Mouse (Mus musculus) heart, embryonic 16.5 days (tissue): ENCODE measurements at regions not wholly inside any gene's neighbourhood (a gene's known extent, or its start where the extent isn't known, plus 50 kb on each side); places are given as distances from the start of the nearest gene placed in this dataset.
A peak's percentile ranks its signal among the peaks of the same experiment; 100 is the strongest.

Source experiments
- ATAC-seq: fragments of 200-750 bp; cut with Nextera tagmentation; replicated peaks from 2 replicates; pipeline ENCODE4 v1.8.0; 2017; ENCODE audit warnings: moderate number of reproducible peaks; ENCODE audit not compliant: insufficient read depth, low FRiP score; ENCODE audit errors: extremely low read depth
- H3K27ac ChIP-seq: fragments of 300-500 bp; sonication (generic); 2 replicates; pipeline ENCODE4 v1.5.1; 2014; ENCODE audit warnings: mild to moderate bottlenecking, low read length, control low read depth, moderate library complexity
- H3K27me3 ChIP-seq: fragments of 300-500 bp; sonication (generic); 2 replicates; pipeline ENCODE4 v1.6.1; 2014; ENCODE audit warnings: low read length, mixed read lengths; ENCODE audit not compliant: control insufficient read depth, insufficient read depth
- H3K36me3 ChIP-seq: fragments of 300-500 bp; sonication (generic); 2 replicates; pipeline ENCODE4 v1.6.1; 2014; ENCODE audit not compliant: control insufficient read depth, insufficient read depth
- H3K4me1 ChIP-seq: fragments of 300-500 bp; sonication (generic); 2 replicates; pipeline ENCODE4 v1.6.1; 2014; ENCODE audit warnings: low read length, mixed read lengths; ENCODE audit not compliant: control insufficient read depth, insufficient read depth
- H3K4me2 ChIP-seq: fragments of 300-500 bp; sonication (generic); 2 replicates; pipeline ENCODE4 v1.6.1; 2014; ENCODE audit warnings: low read depth, mild to moderate bottlenecking, control low read depth, low read length
- H3K4me3 ChIP-seq: fragments of 300-500 bp; sonication (generic); 2 replicates; pipeline ENCODE4 v1.5.1; 2014; ENCODE audit warnings: mild to moderate bottlenecking, control low read depth, low read length
- H3K9ac ChIP-seq: fragments of 300-500 bp; sonication (generic); 2 replicates; pipeline ENCODE4 v1.6.1; 2014; ENCODE audit warnings: low read length, control low read depth
- H3K9me3 ChIP-seq: fragments of 300-500 bp; sonication (generic); replicated peaks from 2 replicates; pipeline ENCODE4 v1.6.1; 2016; ENCODE audit warnings: low read length; ENCODE audit not compliant: control insufficient read depth
- WGBS: fragments of 180-500 bp; shearing (Covaris S2); extraction: QIAGEN DNeasy Blood & Tissue Kit; methylation state at CpG from one replicate; pipeline ENCODE4 v1.1.7; 2014; 5-methylcytosine and 5-hydroxymethylcytosine counted together

GRCm38 (mm10) chr5:118351301-118351700, 106.3 kb downstream of the 2410131K14Rik start:
- no peaks in the 10 kb centered on the region for H3K36me3 ChIP-seq
- no peak for ATAC-seq
- H3K4me2 ChIP-seq, result no peak overlapping the region
- no peak overlapping the region for H3K9ac ChIP-seq
- peaks cover 15% of the 10 kb centered on the region for H3K4me1 ChIP-seq
- H3K4me3 ChIP-seq, result no peak overlapping the region
- no peaks in the 10 kb centered on the region for H3K9me3 ChIP-seq
- H3K27ac ChIP-seq, result no peak overlapping the region
- WGBS, result 44% methylated on average over 1 of the region's 1 CpGs
- no peaks in the 10 kb centered on the region for H3K27me3 ChIP-seq

- H3K4me1 ChIP-seq, result peaks cover 15% of the 10 kb centered on the region
- no peak for ATAC-seq
- WGBS, result 81% methylated on average over 4 of the region's 4 CpGs
Observed at GRCm38 (mm10) chr5:118352142-118352541, 107.1 kb downstream of the 2410131K14Rik start.

GRCm38 (mm10) chr5:118353061-118353460, 108.0 kb downstream of the 2410131K14Rik start:
- WGBS, result 33% methylated on average over 6 of the region's 6 CpGs
- Histone ChIP-seq H3K9me3 (no peaks in the 10 kb centered on the region), H3K4me3 (no peak overlapping the region), H3K9ac (no peak overlapping the region), H3K36me3 (no peaks in the 10 kb centered on the region), H3K4me1 (peaks cover 15% of the 10 kb centered on the region), H3K27ac (no peak overlapping the region), H3K27me3 (no peaks in the 10 kb centered on the region), H3K4me2 (no peak overlapping the region)
- no peak for ATAC-seq

More at GRCm38 (mm10) chr5:118352142-118352541, 107.1 kb downstream of the 2410131K14Rik start:
- H3K36me3 ChIP-seq, result no peaks in the 10 kb centered on the region
- H3K27ac ChIP-seq, result no peak overlapping the region
- H3K4me3 ChIP-seq, result no peak overlapping the region
- H3K27me3 ChIP-seq, result no peaks in the 10 kb centered on the region
- no peak overlapping the region for H3K9ac ChIP-seq
- no peaks in the 10 kb centered on the region for H3K9me3 ChIP-seq
- no peak overlapping the region for H3K4me2 ChIP-seq

- Histone ChIP-seq H3K4me3 (no peak overlapping the region), H3K27ac (no peak overlapping the region), H3K4me1 (peaks cover 15% of the 10 kb centered on the region), H3K36me3 (no peaks in the 10 kb centered on the region), H3K27me3 (no peaks in the 10 kb centered on the region), H3K9ac (no peak overlapping the region), H3K9me3 (no peaks in the 10 kb centered on the region), H3K4me2 (peak overlapping the region; percentile 32; the same call in 1 of the 2 replicates)
- 37% methylated on average over 9 of the region's 9 CpGs for WGBS
- no peak for ATAC-seq
Observed at GRCm38 (mm10) chr5:118353689-118354088, 108.7 kb downstream of the 2410131K14Rik start.

GRCm38 (mm10) chr5:118354127-118354526, 109.1 kb downstream of the 2410131K14Rik start:
- Histone ChIP-seq H3K4me1 (peaks cover 15% of the 10 kb centered on the region), H3K36me3 (no peaks in the 10 kb centered on the region), H3K4me3 (no peak overlapping the region), H3K27ac (no peak overlapping the region), H3K27me3 (no peaks in the 10 kb centered on the region), H3K9me3 (no peaks in the 10 kb centered on the region), H3K9ac (no peak overlapping the region), H3K4me2 (peak overlapping the region; percentile 32; the same call in 1 of the 2 replicates)
- WGBS, result 40% methylated on average over 5 of the region's 5 CpGs
- no peak for ATAC-seq

GRCm38 (mm10) chr5:118354871-118355270, 109.8 kb downstream of the 2410131K14Rik start:
- 43% methylated on average over 3 of the region's 3 CpGs for WGBS
- Histone ChIP-seq H3K9me3 (no peaks in the 10 kb centered on the region), H3K4me3 (no peak overlapping the region), H3K4me1 (peaks cover 15% of the 10 kb centered on the region), H3K27me3 (no peaks in the 10 kb centered on the region), H3K27ac (no peak overlapping the region), H3K4me2 (no peak overlapping the region), H3K36me3 (no peaks in the 10 kb centered on the region), H3K9ac (no peak overlapping the region)
- no peak for ATAC-seq

GRCm38 (mm10) chr5:118355287-118355686, 110.3 kb downstream of the 2410131K14Rik start:
- Histone ChIP-seq H3K4me3 (no peak overlapping the region), H3K4me2 (no peak overlapping the region), H3K4me1 (peaks cover 15% of the 10 kb centered on the region), H3K9ac (no peak overlapping the region), H3K36me3 (no peaks in the 10 kb centered on the region), H3K27me3 (no peaks in the 10 kb centered on the region), H3K27ac (peak overlapping the region; percentile 74; the same call in 1 of the 2 replicates), H3K9me3 (no peaks in the 10 kb centered on the region)
- ATAC-seq, result no peak
- WGBS, result 80% methylated on average over 5 of the region's 5 CpGs

- no peaks in the 10 kb centered on the region for H3K36me3 ChIP-seq
- H3K9me3 ChIP-seq, result no peaks in the 10 kb centered on the region
- H3K4me3 ChIP-seq, result no peak overlapping the region
- peaks cover 15% of the 10 kb centered on the region for H3K4me1 ChIP-seq
- H3K27me3 ChIP-seq, result no peaks in the 10 kb centered on the region; the same call in 1 of the 2 replicates
- 49% methylated on average over 11 of the region's 11 CpGs for WGBS
- ATAC-seq, result peak; percentile 74
- H3K9ac ChIP-seq, result peak overlapping the region; percentile 35; the same call in 1 of the 2 replicates
- no peak overlapping the region for H3K4me2 ChIP-seq
- peak overlapping the region; percentile 74 for H3K27ac ChIP-seq
Observed at GRCm38 (mm10) chr5:118355691-118356337, 110.8 kb downstream of the 2410131K14Rik start.

GRCm38 (mm10) chr5:118359646-118360373, 114.8 kb downstream of the 2410131K14Rik start:
- WGBS, result 46% methylated on average over 13 of the region's 13 CpGs
- no peaks in the 10 kb centered on the region for H3K9me3 ChIP-seq
- ATAC-seq, result peak; percentile 34
- no peaks in the 10 kb centered on the region for H3K36me3 ChIP-seq
- H3K9ac ChIP-seq, result no peak overlapping the region
- 0 out of 2 replicates have a peak overlapping the region, but pooled peaks have one; percentile 2 for H3K4me2 ChIP-seq
- no peak overlapping the region for H3K27ac ChIP-seq
- no peak overlapping the region for H3K4me3 ChIP-seq
- H3K27me3 ChIP-seq, result no peaks in the 10 kb centered on the region; the same call in 1 of the 2 replicates
- H3K4me1 ChIP-seq, result peaks cover 11% of the 10 kb centered on the region
